Mouse (Mus musculus) midbrain, embryonic 12.5 days (tissue): ENCODE data around the gene Frem2. TPM values are rescaled to one million over a fixed set of nuclear protein-coding genes. Genes with fewer than 3 reads are reported as not detected.

Experiments
- ATAC-seq: fragments of 200-750 bp; cut with Nextera tagmentation; 2 replicates; pipeline ENCODE4 v1.8.0; 2017; ENCODE audit warnings: low read depth, moderate TSS enrichment, moderate library complexity; ENCODE audit not compliant: low FRiP score
- H3K27ac ChIP-seq: fragments of 300-500 bp; sonication (generic); replicated peaks from 2 replicates; pipeline ENCODE4 v1.5.1; 2016; ENCODE audit warnings: mild to moderate bottlenecking
- H3K27me3 ChIP-seq: fragments of 300-500 bp; sonication (generic); 2 replicates; pipeline ENCODE4 v1.6.1; 2016; ENCODE audit warnings: mild to moderate bottlenecking
- H3K36me3 ChIP-seq: fragments of 300-500 bp; sonication (generic); 2 replicates; pipeline ENCODE4 v1.6.1; 2016
- H3K4me1 ChIP-seq: fragments of 300-500 bp; sonication (generic); 2 replicates; pipeline ENCODE4 v1.6.1; 2016
- H3K4me2 ChIP-seq: fragments of 300-500 bp; sonication (generic); replicated peaks from 2 replicates; pipeline ENCODE4 v1.6.1; 2016; ENCODE audit warnings: mild to moderate bottlenecking, moderate library complexity
- H3K4me3 ChIP-seq: fragments of 300-500 bp; sonication (generic); 2 replicates; pipeline ENCODE4 v1.5.1; 2016; ENCODE audit warnings: mild to moderate bottlenecking
- H3K9ac ChIP-seq: fragments of 300-500 bp; sonication (generic); replicated peaks from 2 replicates; pipeline ENCODE4 v1.6.1; 2016; ENCODE audit warnings: mild to moderate bottlenecking, moderate library complexity
- H3K9me3 ChIP-seq: fragments of 300-500 bp; sonication (generic); 2 replicates; pipeline ENCODE4 v1.6.1; 2016; ENCODE audit warnings: mild to moderate bottlenecking
- WGBS: fragments of 180-500 bp; shearing (Covaris S2); methylation state at CpG from one replicate; pipeline ENCODE4 v1.1.7; 2016; 5-methylcytosine and 5-hydroxymethylcytosine counted together
- polyA plus RNA-seq: library from polyadenylated mRNA; unstranded; fragments of >200 nt; fragmentation: Nextera tagmentation; extraction: Ambion mirVana; gene quantifications from 2 replicates; pipeline ENCODE4 v1.2.1, GENCODE M21; 2016

Frem2 gene
- polyA plus RNA-seq, 1 experiment from 2014 or later = 1.6 TPM

GRCm38 (mm10) chr3:53611106-53611505 lies 46.0 kb downstream of the Frem2 start:
- ATAC-seq = no peak
- H3K27ac ChIP-seq = no peak overlapping the region
- H3K4me2 ChIP-seq = no peak overlapping the region
- WGBS = 79% methylated on average over 3 of the region's 3 CpGs
- H3K27me3 ChIP-seq = no peaks in the 10 kb centered on the region
- H3K9me3 ChIP-seq = no peaks in the 10 kb centered on the region
- no peak overlapping the region for H3K4me3 ChIP-seq
- no peak overlapping the region for H3K9ac ChIP-seq
- no peaks in the 10 kb centered on the region for H3K36me3 ChIP-seq
- no peaks in the 10 kb centered on the region for H3K4me1 ChIP-seq

DNA sequence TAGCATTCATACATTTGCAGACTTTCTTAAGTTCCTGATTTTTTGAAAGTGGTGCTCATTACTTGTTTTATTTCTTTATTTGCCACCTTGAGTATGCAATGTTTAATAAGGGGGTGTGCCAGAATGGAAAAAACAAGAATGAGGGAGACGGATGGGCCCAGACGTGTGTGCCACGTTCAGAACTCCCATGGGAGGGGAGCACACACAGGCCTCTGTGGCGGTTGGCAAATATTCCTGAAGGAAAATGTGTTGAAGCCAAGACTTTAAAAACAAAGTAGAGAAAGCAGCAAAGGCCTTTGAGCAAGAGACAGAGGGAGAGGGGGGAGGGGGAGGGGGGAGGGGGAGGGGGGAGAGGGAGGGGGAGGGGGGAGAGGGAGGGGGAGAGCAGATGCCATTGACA lies 47.3 kb downstream of the Frem2 start:
- ATAC-seq = no peak

GRCm38 (mm10) chr3:53600140-53600539 lies 57.0 kb downstream of the Frem2 start:
- WGBS = 45% methylated on average over 4 of the region's 4 CpGs

More for the DNA sequence above, 47.3 kb downstream of the Frem2 start:
- no peak overlapping the region for H3K27ac ChIP-seq
- no peak overlapping the region for H3K4me3 ChIP-seq
- 75% methylated on average over 4 of the region's 4 CpGs for WGBS
- no peak overlapping the region for H3K4me2 ChIP-seq
- no peaks in the 10 kb centered on the region for H3K27me3 ChIP-seq
- no peaks in the 10 kb centered on the region for H3K4me1 ChIP-seq
- H3K9me3 ChIP-seq = no peaks in the 10 kb centered on the region
- no peaks in the 10 kb centered on the region for H3K36me3 ChIP-seq
- H3K9ac ChIP-seq = no peak overlapping the region

GRCm38 (mm10) chr3:53599315-53599714 lies 57.8 kb downstream of the Frem2 start:
- Histone ChIP-seq H3K36me3 (no peaks in the 10 kb centered on the region), H3K9me3 (no peaks in the 10 kb centered on the region), H3K4me1 (peaks cover 3% of the 10 kb centered on the region; the same call in 1 of the 2 replicates), H3K27ac (no peak overlapping the region), H3K27me3 (no peaks in the 10 kb centered on the region; the same call in 1 of the 2 replicates), H3K4me3 (no peak overlapping the region), H3K4me2 (no peak overlapping the region), H3K9ac (no peak overlapping the region)
- no peak for ATAC-seq
- WGBS = 36% methylated on average over 7 of the region's 7 CpGs

More at GRCm38 (mm10) chr3:53600140-53600539, 57.0 kb downstream of the Frem2 start:
- Histone ChIP-seq H3K9ac (no peak overlapping the region), H3K9me3 (no peaks in the 10 kb centered on the region), H3K27me3 (no peaks in the 10 kb centered on the region), H3K4me1 (peaks cover 3% of the 10 kb centered on the region; the same call in 1 of the 2 replicates), H3K27ac (no peak overlapping the region), H3K36me3 (no peaks in the 10 kb centered on the region), H3K4me3 (no peak overlapping the region), H3K4me2 (no peak overlapping the region)
- ATAC-seq = no peak

DNA sequence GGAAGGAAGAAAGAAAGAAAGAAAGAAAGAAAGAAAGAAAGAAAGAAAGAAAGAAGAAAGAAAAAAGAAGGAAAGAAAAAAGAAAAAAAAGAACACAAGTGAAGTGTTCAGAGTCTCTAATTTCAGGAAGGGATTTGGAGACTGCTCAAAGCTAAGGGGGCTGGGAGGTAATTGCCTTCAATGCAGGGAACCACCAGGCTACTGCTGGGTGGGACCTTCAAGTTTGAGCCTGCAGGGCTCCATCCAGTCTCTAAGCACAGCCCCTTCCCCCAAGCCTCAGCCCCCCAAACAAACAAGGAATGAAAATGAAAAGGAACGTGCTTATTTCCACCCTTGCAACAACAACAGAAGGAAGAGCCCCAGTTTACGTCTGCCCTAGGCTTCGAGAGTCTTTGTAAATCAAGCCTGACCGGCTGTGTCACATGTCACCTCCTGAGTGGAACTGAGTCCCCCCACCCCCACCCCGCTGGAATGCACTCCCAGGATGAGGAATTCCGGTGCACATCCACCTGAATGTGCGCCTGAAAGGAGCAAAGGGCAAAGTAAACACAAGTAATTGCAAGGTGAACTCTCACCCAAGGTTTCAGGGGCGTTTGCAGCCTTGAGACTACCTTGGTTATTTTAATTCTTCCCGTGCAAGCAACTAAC lies 58.9 kb downstream of the Frem2 start:
- Histone ChIP-seq H3K4me3 (no peak overlapping the region), H3K4me1 (peaks cover 3% of the 10 kb centered on the region; the same call in 1 of the 2 replicates), H3K9me3 (no peaks in the 10 kb centered on the region), H3K4me2 (no peak overlapping the region), H3K36me3 (no peaks in the 10 kb centered on the region), H3K27ac (no peak overlapping the region), H3K27me3 (no peaks in the 10 kb centered on the region; the same call in 1 of the 2 replicates), H3K9ac (no peak overlapping the region)
- ATAC-seq = no peak
- WGBS = 7% methylated on average over 9 of the region's 9 CpGs

DNA sequence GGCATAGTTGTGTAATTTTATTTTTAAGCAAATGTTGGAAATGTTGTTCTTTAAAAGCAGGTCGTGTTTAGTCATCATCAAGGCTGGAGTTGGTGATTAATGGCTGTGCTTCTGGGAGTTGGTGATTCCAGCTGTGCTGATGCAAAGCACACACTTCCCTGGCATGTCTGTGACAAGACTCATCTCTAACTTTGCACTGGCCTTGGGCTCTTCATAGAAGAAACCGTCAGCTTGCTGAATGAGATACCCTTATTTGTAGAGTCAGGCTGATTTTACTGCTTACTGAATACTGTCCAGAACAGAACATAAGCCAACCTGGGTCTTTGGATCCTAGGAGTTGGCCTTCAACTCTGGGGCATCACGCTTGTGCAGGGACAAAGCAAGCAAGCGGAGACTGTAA lies 62.7 kb downstream of the Frem2 start:
- Histone ChIP-seq H3K4me1 (peaks cover 13% of the 10 kb centered on the region; the same call in 1 of the 2 replicates), H3K36me3 (no peaks in the 10 kb centered on the region), H3K4me3 (no peak overlapping the region), H3K9me3 (no peaks in the 10 kb centered on the region), H3K9ac (no peak overlapping the region), H3K27me3 (peaks cover 11% of the 10 kb centered on the region), H3K4me2 (no peak overlapping the region), H3K27ac (no peak overlapping the region)
- 68% methylated on average over 4 of the region's 4 CpGs for WGBS
- ATAC-seq = no peak

DNA sequence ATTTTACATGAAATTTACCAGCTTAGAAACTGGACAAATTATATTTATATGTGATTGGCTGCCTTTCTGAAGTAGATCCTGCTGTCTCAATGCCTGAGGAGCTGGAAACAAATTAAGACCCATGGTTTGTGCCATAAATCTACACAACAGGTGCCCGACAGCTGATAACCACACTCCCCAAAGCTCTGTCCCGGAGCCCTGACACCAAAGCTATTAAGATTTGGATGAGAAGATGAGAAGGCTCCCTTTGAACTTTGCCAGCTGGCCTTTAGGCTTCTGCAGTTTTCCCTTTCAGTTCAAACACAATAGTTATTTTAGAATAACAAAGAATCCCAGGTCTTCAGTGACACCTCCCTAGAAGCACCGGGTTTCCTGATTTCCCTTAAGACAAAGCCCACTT lies 63.4 kb downstream of the Frem2 start:
- H3K4me3 ChIP-seq = no peak overlapping the region
- no peak overlapping the region for H3K9ac ChIP-seq
- H3K9me3 ChIP-seq = no peaks in the 10 kb centered on the region
- peaks cover 11% of the 10 kb centered on the region for H3K27me3 ChIP-seq
- H3K4me1 ChIP-seq = peaks cover 13% of the 10 kb centered on the region; the same call in 1 of the 2 replicates
- no peak overlapping the region for H3K4me2 ChIP-seq
- H3K27ac ChIP-seq = no peak overlapping the region
- H3K36me3 ChIP-seq = no peaks in the 10 kb centered on the region
- no peak for ATAC-seq
- WGBS = 9% methylated on average over 3 of the region's 3 CpGs

DNA sequence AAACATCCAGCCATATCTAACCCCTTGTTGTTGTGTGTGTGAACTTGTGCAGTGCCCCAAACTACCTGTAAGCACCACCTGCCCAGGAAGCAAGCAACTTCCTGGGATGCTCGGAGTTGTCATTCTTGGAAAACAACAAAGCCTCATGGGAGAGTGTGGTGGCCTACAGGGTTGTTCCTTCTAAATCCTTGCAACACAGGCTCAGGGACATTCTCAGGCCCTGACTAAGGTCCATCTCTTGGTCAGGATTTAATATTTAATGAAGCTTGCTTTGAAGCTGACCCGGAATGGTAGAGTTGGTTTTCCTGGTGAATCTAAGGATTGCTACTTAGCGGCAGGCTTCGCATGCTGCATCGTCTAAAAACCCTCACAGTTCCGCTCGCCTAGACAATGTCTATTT lies 65.1 kb downstream of the Frem2 start:
- H3K4me1 ChIP-seq = 0 out of 2 replicates have a peak, but pooled peaks cover 10% of the 10 kb centered on the region
- no peak overlapping the region for H3K27ac ChIP-seq
- no peak overlapping the region for H3K9ac ChIP-seq
- no peaks in the 10 kb centered on the region for H3K36me3 ChIP-seq
- H3K9me3 ChIP-seq = no peaks in the 10 kb centered on the region
- no peak overlapping the region for H3K4me2 ChIP-seq
- WGBS = 91% methylated on average over 7 of the region's 7 CpGs
- no peak for ATAC-seq
- peaks cover 11% of the 10 kb centered on the region for H3K27me3 ChIP-seq
- no peak overlapping the region for H3K4me3 ChIP-seq

- Histone ChIP-seq H3K4me1 (0 out of 2 replicates have a peak, but pooled peaks cover 10% of the 10 kb centered on the region), H3K4me3 (no peak overlapping the region), H3K27me3 (peaks cover 11% of the 10 kb centered on the region), H3K4me2 (no peak overlapping the region), H3K27ac (no peak overlapping the region), H3K9ac (no peak overlapping the region), H3K36me3 (no peaks in the 10 kb centered on the region), H3K9me3 (no peaks in the 10 kb centered on the region)
- 0% methylated on average over 2 of the region's 2 CpGs for WGBS
- peak; percentile 58; the same call in 1 of the 2 replicates for ATAC-seq
These were observed 67.0 kb downstream of the Frem2 start for GRCm38 (mm10) chr3:53590139-53590621.

DNA sequence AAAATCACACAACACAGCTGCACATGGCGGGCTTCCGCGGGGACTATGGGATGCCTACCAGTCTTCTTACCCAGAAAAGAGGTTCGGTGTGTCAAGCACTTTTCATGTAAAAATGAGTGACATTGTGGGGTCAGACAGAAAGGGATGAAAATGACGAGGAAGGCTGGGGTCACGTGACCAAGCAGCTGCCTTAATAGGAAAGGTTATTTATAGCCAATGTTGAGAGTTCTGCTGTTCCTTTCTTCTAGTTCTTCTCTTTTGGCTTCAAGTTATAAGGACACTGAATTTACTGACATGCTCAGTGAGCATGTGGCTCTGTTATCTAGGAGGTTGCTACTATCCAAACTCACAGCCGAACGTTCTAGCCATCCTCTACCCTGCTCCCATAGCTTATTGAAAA lies 73.9 kb downstream of the Frem2 start:
- no peak overlapping the region for H3K9ac ChIP-seq
- no peak overlapping the region for H3K27ac ChIP-seq
- H3K4me3 ChIP-seq = no peak overlapping the region
- no peaks in the 10 kb centered on the region for H3K27me3 ChIP-seq
- H3K36me3 ChIP-seq = no peaks in the 10 kb centered on the region
- WGBS = 91% methylated on average over 8 of the region's 8 CpGs
- H3K4me2 ChIP-seq = no peak overlapping the region
- H3K4me1 ChIP-seq = no peaks in the 10 kb centered on the region
- no peak for ATAC-seq
- no peaks in the 10 kb centered on the region for H3K9me3 ChIP-seq

DNA sequence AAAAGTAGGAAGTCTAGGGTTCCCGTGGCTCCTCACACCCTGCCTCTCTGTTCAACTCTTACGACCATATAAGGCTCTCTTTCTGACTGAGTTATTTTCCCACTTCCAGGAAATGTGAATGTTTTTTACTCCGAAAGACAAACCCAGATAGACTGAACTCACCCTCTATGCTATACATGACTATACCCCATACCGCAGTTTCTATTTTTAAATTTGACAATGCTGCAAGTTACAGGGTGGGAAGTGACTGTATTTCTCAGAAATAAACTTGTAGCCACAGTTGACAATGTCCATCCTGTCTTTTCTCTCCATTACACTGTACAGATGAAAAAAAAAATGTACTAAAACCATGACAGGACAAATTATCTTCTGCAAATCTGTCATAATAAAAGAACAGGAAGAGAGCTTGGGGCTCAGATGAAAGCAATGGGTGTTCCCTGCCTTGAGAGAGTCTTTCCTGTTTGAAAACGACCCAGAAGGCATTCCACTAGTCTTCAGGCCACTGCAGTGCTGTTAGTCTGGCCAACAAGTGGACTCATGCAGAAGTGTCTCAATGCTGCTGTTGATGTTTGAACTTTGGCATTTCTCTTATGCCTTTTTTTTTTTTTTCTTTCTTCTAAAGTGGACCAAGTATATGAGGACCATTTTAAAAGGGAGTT lies 76.4 kb downstream of the Frem2 start:
- Histone ChIP-seq H3K9ac (no peak overlapping the region), H3K27ac (no peak overlapping the region), H3K4me1 (no peaks in the 10 kb centered on the region), H3K27me3 (no peaks in the 10 kb centered on the region), H3K4me2 (no peak overlapping the region), H3K4me3 (no peak overlapping the region), H3K9me3 (no peaks in the 10 kb centered on the region), H3K36me3 (no peaks in the 10 kb centered on the region)
- no peak for ATAC-seq
- WGBS = 81% methylated on average over 5 of the region's 5 CpGs

GRCm38 (mm10) chr3:53579121-53579704 lies 77.9 kb downstream of the Frem2 start:
- Histone ChIP-seq H3K36me3 (no peaks in the 10 kb centered on the region), H3K9ac (no peak overlapping the region), H3K4me3 (no peak overlapping the region), H3K27me3 (no peaks in the 10 kb centered on the region), H3K4me2 (no peak overlapping the region), H3K27ac (no peak overlapping the region), H3K4me1 (no peaks in the 10 kb centered on the region), H3K9me3 (no peaks in the 10 kb centered on the region)
- no peak for ATAC-seq
- WGBS = 75% methylated on average over 10 of the region's 10 CpGs
